Mouse (Mus musculus) ES-E14 (cell line): ENCODE results near the gene Dynlrb2. TPM values are rescaled to one million over a fixed set of nuclear protein-coding genes. Genes with fewer than 3 reads are reported as not detected.

ENCODE experiments used
- DNase-seq: peaks from one replicate; pipeline ENCODE4 v3.0.0-alpha.2; 2013; ENCODE audit warnings: low read depth, low spot score
- H3K27ac ChIP-seq: 2 replicates; pipeline ENCODE4 v1.5.1; 2012; ENCODE audit warnings: low read depth, mild to moderate bottlenecking, low read length, moderate library complexity, mixed read lengths; ENCODE audit not compliant: poor library complexity, insufficient read depth, severe bottlenecking
- H3K36me3 ChIP-seq: 2 replicates; pipeline ENCODE4 v1.6.1; 2012; ENCODE audit warnings: mild to moderate bottlenecking, low read length, moderate library complexity, mixed read lengths; ENCODE audit not compliant: control insufficient read depth, poor library complexity, insufficient read depth, severe bottlenecking
- H3K4me1 ChIP-seq, 2 experiments: fragments of 150-350 bp in 1 of 2; sonication (generic) in 1 of 2; 2 replicates each; pipeline ENCODE4 v1.6.1; 2012; ENCODE audit warnings: low read length in 2 of 2, mild to moderate bottlenecking in 1 of 2, mixed read lengths in 1 of 2; ENCODE audit not compliant: control insufficient read depth in 2 of 2, insufficient read depth in 2 of 2, poor library complexity in 1 of 2
- H3K4me3 ChIP-seq, 2 experiments: fragments of 150-350 bp in 1 of 2; sonication (generic) in 1 of 2; 2 replicates each; pipeline ENCODE4 v1.5.1; 2012; ENCODE audit warnings: low read length in 2 of 2, low read depth in 1 of 2, mild to moderate bottlenecking in 1 of 2, mixed read lengths in 1 of 2; ENCODE audit not compliant: insufficient read depth in 1 of 2, poor library complexity in 1 of 2, severe bottlenecking in 1 of 2
- H3K9ac ChIP-seq: 2 replicates; pipeline ENCODE4 v1.6.1; 2012; ENCODE audit warnings: low read depth, mild to moderate bottlenecking, low read length, mixed read lengths; ENCODE audit not compliant: poor library complexity, insufficient read depth, severe bottlenecking
- H3K9me3 ChIP-seq: fragments of 150-350 bp; sonication (generic); 2 replicates; pipeline ENCODE4 v1.6.1; 2012; ENCODE audit warnings: low read depth, mild to moderate bottlenecking, low read length; ENCODE audit not compliant: control insufficient read depth, insufficient read depth
- CHD2 ChIP-seq: IDR thresholded peaks from 2 replicates; pipeline ENCODE4 v1.6.1; 2014; ENCODE audit warnings: mild to moderate bottlenecking, low read depth, low read length, inconsistent platforms
- HCFC1 ChIP-seq: IDR thresholded peaks from 2 replicates; pipeline ENCODE4 v1.6.1; 2012; ENCODE audit warnings: low read length, inconsistent platforms, borderline replicate concordance; ENCODE audit not compliant: insufficient read depth
- MAFK ChIP-seq: IDR thresholded peaks from 2 replicates; pipeline ENCODE4 v1.6.1; 2014; ENCODE audit warnings: mild to moderate bottlenecking, low read depth, low read length, inconsistent platforms; ENCODE audit not compliant: insufficient read depth
- ZC3H11A ChIP-seq: IDR thresholded peaks from 2 replicates; pipeline ENCODE4 v1.6.1; 2012; ENCODE audit warnings: low read depth, mild to moderate bottlenecking, inconsistent platforms, low read length, borderline replicate concordance
- ZNF384 ChIP-seq: IDR thresholded peaks from 2 replicates; pipeline ENCODE4 v1.6.1; 2012; ENCODE audit warnings: low read depth, low read length, inconsistent platforms
- in situ Hi-C, 2 experiments: fragments of 600-800 bp; cut with MboI; formaldehyde crosslinking; loops; one replicate each; pipeline ENCODE4 v1.15.1; 2025; ENCODE audit warnings: low sequenced_read_pairs in 2 of 2, inconsistent platforms in 1 of 2; ENCODE audit not compliant: unreplicated experiment in 2 of 2
- total RNA-seq: library from RNA; depleted of rRNA; stranded (reverse); fragments of 300-350 nt; gene quantifications from 2 replicates; pipeline ENCODE4 v1.2.3, GENCODE M21; 2012; rRNA removed

Dynlrb2 gene
- not detected in 2 replicates for total RNA-seq

DNA sequence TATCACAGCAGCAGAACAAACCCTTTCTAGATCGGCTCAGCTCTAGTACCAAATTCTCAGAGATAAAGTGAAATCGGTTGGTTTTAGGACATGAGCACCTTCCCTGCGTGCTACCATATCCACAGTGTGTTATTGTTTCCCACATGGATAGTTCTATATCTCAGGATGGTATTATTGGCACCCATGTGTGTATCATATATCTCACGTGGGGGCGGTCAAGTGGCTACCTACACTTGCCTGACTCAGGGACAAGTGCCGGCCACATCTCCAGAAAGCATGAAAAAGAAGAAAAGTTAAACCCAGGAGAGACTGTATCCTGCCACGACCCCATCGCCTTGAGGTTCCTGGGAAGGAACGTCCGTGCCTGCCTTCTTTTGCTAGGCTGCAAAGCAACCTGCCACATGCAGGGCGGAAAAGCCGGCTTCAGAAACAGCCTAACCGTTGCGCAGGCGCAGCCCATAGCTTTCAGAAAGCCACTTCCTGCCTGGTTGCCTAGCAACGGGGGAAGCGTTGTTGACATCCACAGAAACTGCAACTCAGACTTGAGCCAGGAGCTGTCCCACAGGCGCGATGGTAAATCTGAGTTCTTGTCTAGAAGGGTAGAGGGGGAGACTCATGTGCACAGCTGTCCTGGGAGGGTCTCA lies at the start of gene Dynlrb2:
TSS of gene Dynlrb2 (plus strand) at position 498 of the 644 bp plus-strand sequence.
- TF ChIP-seq HCFC1 (no peak), ZNF384 (no peak), ZC3H11A (no peak), CHD2 (no peak), MAFK (no peak)
- in situ Hi-C loops = no loop called here
- peak within 1 kb of the TSS in 1 of 2 experiments; percentile 38; a peak in 2 of 4 replicates for H3K4me3 ChIP-seq
- H3K9me3 ChIP-seq = no peaks in the 10 kb centered on the region
- peak; percentile 72 for DNase-seq
- no peaks in the 10 kb centered on the region for H3K36me3 ChIP-seq
- peak within 1 kb of the TSS; percentile 55; the same call in 1 of the 2 replicates for H3K9ac ChIP-seq
- H3K27ac ChIP-seq = no peak within 1 kb of the TSS
- peaks cover 0 to 8% of the 10 kb centered on the region in 2 experiments; a peak in 2 of 4 replicates for H3K4me1 ChIP-seq

DNA sequence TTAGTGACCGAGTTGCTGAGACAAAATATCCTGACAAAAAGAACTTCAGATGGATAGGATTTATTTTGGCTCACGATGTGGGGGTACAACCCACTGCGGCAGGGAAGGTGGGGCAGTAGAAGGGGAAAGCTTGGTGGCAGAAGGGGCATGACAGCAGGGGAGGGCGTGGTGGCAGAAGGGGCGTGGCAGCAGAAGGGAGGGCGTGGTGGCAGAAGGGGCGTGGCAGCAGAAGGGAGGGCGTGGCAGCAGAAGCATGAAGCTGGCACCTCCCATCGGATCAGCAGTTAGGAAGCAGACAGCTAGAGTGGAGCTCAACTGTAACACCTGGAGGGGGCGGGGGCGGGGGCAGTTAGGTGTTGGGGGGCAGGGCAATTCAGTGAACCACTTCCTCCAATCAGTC lies 46.2 kb upstream of the Dynlrb2 start:
- H3K4me3 ChIP-seq = no peak overlapping the region
- TF ChIP-seq CHD2 (no peak), ZNF384 (no peak), HCFC1 (no peak)
- no peaks in the 10 kb centered on the region for H3K36me3 ChIP-seq
- in situ Hi-C loops = no loop called here
- no peaks in the 10 kb centered on the region for H3K9me3 ChIP-seq
- H3K4me1 ChIP-seq = peaks cover 3 to 5% of the 10 kb centered on the region in 2 experiments; a peak in 1 of 4 replicates
- H3K27ac ChIP-seq = no peak overlapping the region
- DNase-seq = no peak
- no peak overlapping the region for H3K9ac ChIP-seq

DNA sequence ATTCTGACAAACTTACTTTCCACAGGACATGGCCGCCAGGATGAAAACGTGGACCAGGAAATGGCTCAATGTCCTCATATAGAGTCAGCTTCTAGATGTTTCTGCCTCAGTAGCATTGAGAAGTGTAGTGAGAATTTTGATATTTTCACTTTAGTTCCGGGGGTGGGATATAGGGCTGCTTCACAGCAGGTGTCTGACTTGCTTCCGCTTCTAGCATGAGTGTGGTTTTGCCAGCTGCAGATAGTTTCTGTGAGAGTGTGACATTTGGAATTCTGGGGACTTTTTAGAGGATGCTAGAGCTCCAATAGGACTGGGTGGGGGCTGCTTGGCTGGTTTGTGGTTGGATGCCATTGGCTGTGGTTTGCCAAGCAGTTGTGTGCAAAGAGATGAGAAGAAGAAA lies 43.3 kb upstream of the Dynlrb2 start:
- DNase-seq = no peak
- H3K9ac ChIP-seq = no peak overlapping the region
- no peaks in the 10 kb centered on the region for H3K9me3 ChIP-seq
- in situ Hi-C loops = no loop called here
- no peak overlapping the region for H3K4me3 ChIP-seq
- peaks cover 3 to 5% of the 10 kb centered on the region in 2 experiments; a peak in 1 of 4 replicates for H3K4me1 ChIP-seq
- no peak for TF ChIP-seq HCFC1
- TF ChIP-seq ZC3H11A = no peak
- TF ChIP-seq CHD2 = no peak
- no peak for TF ChIP-seq ZNF384
- TF ChIP-seq MAFK = no peak
- H3K27ac ChIP-seq = no peak overlapping the region
- H3K36me3 ChIP-seq = no peaks in the 10 kb centered on the region

DNA sequence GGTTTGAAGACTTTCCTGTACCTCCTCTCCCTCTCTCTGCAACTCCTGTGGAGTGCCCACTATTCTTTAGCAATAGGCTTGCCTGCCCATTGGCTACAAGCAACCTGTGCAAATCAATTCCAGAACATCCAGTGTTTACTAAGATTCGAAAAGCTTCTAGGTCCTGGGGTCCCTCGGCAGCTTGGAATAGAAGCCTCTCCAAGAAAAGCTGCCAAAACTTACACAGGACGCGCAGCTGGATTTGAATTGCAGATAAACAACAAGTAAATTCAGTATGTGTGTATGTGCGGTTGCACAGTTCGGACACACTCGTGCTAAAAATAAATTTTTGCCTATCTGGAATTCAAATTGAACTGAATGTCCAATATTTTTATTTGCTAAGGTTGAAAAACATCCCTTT lies 38.2 kb upstream of the Dynlrb2 start:
- Histone ChIP-seq H3K4me1 (no peaks in the 10 kb centered on the region), H3K9ac (no peak overlapping the region)
- DNase-seq = no peak

More for the DNA sequence above, 38.2 kb upstream of the Dynlrb2 start:
- Histone ChIP-seq H3K9me3 (no peaks in the 10 kb centered on the region), H3K27ac (no peak overlapping the region), H3K4me3 (no peak overlapping the region), H3K36me3 (no peaks in the 10 kb centered on the region)
- in situ Hi-C loops = no loop called here
- TF ChIP-seq HCFC1 (no peak), CHD2 (no peak), ZC3H11A (no peak), MAFK (no peak), ZNF384 (no peak)
